Mouse (Mus musculus) heart, embryonic 14.5 days (tissue): ENCODE measurements at regions not wholly inside any gene's neighbourhood (a gene's known extent, or its start where the extent isn't known, plus 50 kb on each side); places are given as distances from the start of the nearest gene placed in this dataset.

ENCODE experiments used
- ATAC-seq: fragments of 200-750 bp; cut with Nextera tagmentation; 2 replicates; pipeline ENCODE4 v1.8.0; 2017; ENCODE audit warnings: low read depth, moderate TSS enrichment; ENCODE audit not compliant: insufficient number of reproducible peaks, insufficient read depth, low FRiP score
- H3K27ac ChIP-seq, 2 experiments: fragments of 200-500 bp in 1 of 2; fragments of 300-500 bp in 1 of 2; sonication (generic) in 1 of 2; replicated peaks in 1 of 2; 2 replicates each; pipeline ENCODE4 v1.5.1; 2012 to 2014; ENCODE audit warnings: low read depth in 2 of 2, low read length in 2 of 2, control low read depth in 1 of 2, mild to moderate bottlenecking in 1 of 2, mixed read lengths in 1 of 2; ENCODE audit not compliant: control insufficient read depth in 1 of 2, insufficient read depth in 1 of 2
- H3K27me3 ChIP-seq: fragments of 300-500 bp; sonication (generic); 2 replicates; pipeline ENCODE4 v1.6.1; 2014; ENCODE audit warnings: mild to moderate bottlenecking, low read length, control low read depth; ENCODE audit not compliant: control insufficient read depth, insufficient read depth
- H3K36me3 ChIP-seq: fragments of 300-500 bp; sonication (generic); 2 replicates; pipeline ENCODE4 v1.6.1; 2014; ENCODE audit warnings: mild to moderate bottlenecking, control low read depth, low read length, mixed read lengths; ENCODE audit not compliant: control insufficient read depth, insufficient read depth
- H3K4me1 ChIP-seq, 2 experiments: fragments of 200-500 bp in 1 of 2; fragments of 300-500 bp in 1 of 2; sonication (generic) in 1 of 2; 2 replicates each; pipeline ENCODE4 v1.6.1; 2012 to 2014; ENCODE audit warnings: low read length in 2 of 2, control low read depth in 1 of 2, mixed read lengths in 1 of 2; ENCODE audit not compliant: control insufficient read depth in 2 of 2, insufficient read depth in 2 of 2
- H3K4me2 ChIP-seq: fragments of 300-500 bp; sonication (generic); 2 replicates; pipeline ENCODE4 v1.6.1; 2014; ENCODE audit warnings: mild to moderate bottlenecking, low read length
- H3K4me3 ChIP-seq, 2 experiments: fragments of 200-500 bp in 1 of 2; fragments of 300-500 bp in 1 of 2; sonication (generic) in 1 of 2; 2 replicates each; pipeline ENCODE4 v1.5.1; 2012 to 2014; ENCODE audit warnings: low read length in 2 of 2, mild to moderate bottlenecking in 2 of 2, control low read depth in 1 of 2, low read depth in 1 of 2, moderate library complexity in 1 of 2; ENCODE audit not compliant: control insufficient read depth in 1 of 2, insufficient read depth in 1 of 2
- H3K9ac ChIP-seq: fragments of 300-500 bp; sonication (generic); 2 replicates; pipeline ENCODE4 v1.6.1; 2014; ENCODE audit warnings: mild to moderate bottlenecking, low read length
- H3K9me3 ChIP-seq: fragments of 300-500 bp; sonication (generic); 2 replicates; pipeline ENCODE4 v1.6.1; 2016; ENCODE audit warnings: low read length, control low read depth; ENCODE audit not compliant: control insufficient read depth
- WGBS: fragments of 180-500 bp; shearing (Covaris S2); extraction: QIAGEN DNeasy Blood & Tissue Kit; methylation state at CpG from one replicate; pipeline ENCODE4 v1.1.7; 2014; 5-methylcytosine and 5-hydroxymethylcytosine counted together

GRCm38 (mm10) chr4:9080821-9081493 is 842.1 kb upstream of the Car8 start:
- H3K27me3 ChIP-seq = 0 out of 2 replicates have a peak, but pooled peaks cover 3% of the 10 kb centered on the region
- H3K4me3 ChIP-seq = no peak overlapping the region
- H3K27ac ChIP-seq = peak overlapping the region in 1 of 2 experiments; percentile 75; a peak in 2 of 4 replicates
- no peaks in the 10 kb centered on the region for H3K9me3 ChIP-seq
- 26% methylated on average over 15 of the region's 15 CpGs for WGBS
- H3K9ac ChIP-seq = no peak overlapping the region
- H3K4me2 ChIP-seq = peak overlapping the region; percentile 22; the same call in 1 of the 2 replicates
- peak; percentile 18; the same call in 1 of the 2 replicates for ATAC-seq
- no peaks in the 10 kb centered on the region for H3K36me3 ChIP-seq
- peaks cover 31 to 39% of the 10 kb centered on the region in 2 experiments for H3K4me1 ChIP-seq

GRCm38 (mm10) chr4:9079828-9080245 is 841.0 kb upstream of the Car8 start:
- Histone ChIP-seq H3K27ac (peak overlapping the region; percentile 34 to 55; a peak in 2 of 4 replicates), H3K4me1 (peaks cover 31 to 39% of the 10 kb centered on the region in 2 experiments)
- peak; percentile 67 for ATAC-seq

GRCm38 (mm10) chr4:9074447-9074846 is 835.6 kb upstream of the Car8 start:
- Histone ChIP-seq H3K4me1 (peaks cover 2% of the 10 kb centered on the region in 2 experiments; a peak in 2 of 4 replicates), H3K4me3 (no peak overlapping the region), H3K9me3 (no peaks in the 10 kb centered on the region), H3K27me3 (0 out of 2 replicates have a peak, but pooled peaks cover 3% of the 10 kb centered on the region), H3K27ac (no peak overlapping the region), H3K9ac (no peak overlapping the region), H3K4me2 (no peak overlapping the region), H3K36me3 (no peaks in the 10 kb centered on the region)
- no peak for ATAC-seq
- whole genome bisulfite sequencing = 46% methylated on average over 2 of the region's 2 CpGs

More at GRCm38 (mm10) chr4:9079828-9080245, 841.0 kb upstream of the Car8 start:
- H3K4me3 ChIP-seq = no peak overlapping the region
- H3K4me2 ChIP-seq = no peak overlapping the region
- WGBS = 10% methylated on average over 4 of the region's 4 CpGs
- H3K27me3 ChIP-seq = 0 out of 2 replicates have a peak, but pooled peaks cover 3% of the 10 kb centered on the region
- H3K9ac ChIP-seq = no peak overlapping the region
- H3K9me3 ChIP-seq = no peaks in the 10 kb centered on the region
- no peaks in the 10 kb centered on the region for H3K36me3 ChIP-seq

GRCm38 (mm10) chr4:9073736-9074428 is 835.0 kb upstream of the Car8 start:
- H3K4me3 ChIP-seq = no peak overlapping the region
- H3K9me3 ChIP-seq = no peaks in the 10 kb centered on the region
- no peak overlapping the region for H3K27ac ChIP-seq
- H3K4me2 ChIP-seq = no peak overlapping the region
- H3K36me3 ChIP-seq = no peaks in the 10 kb centered on the region
- H3K27me3 ChIP-seq = 0 out of 2 replicates have a peak, but pooled peaks cover 3% of the 10 kb centered on the region
- no peak overlapping the region for H3K9ac ChIP-seq
- 75% methylated on average over 8 of the region's 8 CpGs for WGBS
- peaks cover 0 to 2% of the 10 kb centered on the region in 2 experiments; a peak in 1 of 4 replicates for H3K4me1 ChIP-seq
- ATAC-seq = no peak

- no peaks in the 10 kb centered on the region for H3K9me3 ChIP-seq
- WGBS = 63% methylated on average over 5 of the region's 5 CpGs
- ATAC-seq = no peak
- no peak overlapping the region for H3K4me3 ChIP-seq
- peaks cover 6 to 11% of the 10 kb centered on the region in 2 experiments; a peak in 3 of 4 replicates for H3K4me1 ChIP-seq
- 0 out of 2 replicates have a peak, but pooled peaks cover 2% of the 10 kb centered on the region for H3K27me3 ChIP-seq
- no peaks in the 10 kb centered on the region for H3K36me3 ChIP-seq
- no peak overlapping the region for H3K9ac ChIP-seq
- H3K27ac ChIP-seq = no peak overlapping the region
- H3K4me2 ChIP-seq = no peak overlapping the region
Observed at GRCm38 (mm10) chr4:9072321-9072720, 833.5 kb upstream of the Car8 start.

GRCm38 (mm10) chr4:9067874-9068273 is 829.0 kb upstream of the Car8 start:
- Histone ChIP-seq H3K9ac (no peak overlapping the region), H3K27me3 (no peaks in the 10 kb centered on the region), H3K4me3 (no peak overlapping the region), H3K36me3 (no peaks in the 10 kb centered on the region), H3K27ac (peak overlapping the region; percentile 58 to 61), H3K9me3 (no peaks in the 10 kb centered on the region), H3K4me1 (peaks cover 4 to 11% of the 10 kb centered on the region in 2 experiments; a peak in 3 of 4 replicates), H3K4me2 (no peak overlapping the region)
- WGBS = 25% methylated on average over 2 of the region's 2 CpGs
- ATAC-seq = no peak

GRCm38 (mm10) chr4:9065981-9066815 is 827.4 kb upstream of the Car8 start:
- Histone ChIP-seq H3K9me3 (no peaks in the 10 kb centered on the region), H3K4me3 (no peak overlapping the region), H3K36me3 (no peaks in the 10 kb centered on the region), H3K27me3 (no peaks in the 10 kb centered on the region), H3K4me2 (no peak overlapping the region), H3K9ac (no peak overlapping the region), H3K4me1 (peaks cover 4 to 11% of the 10 kb centered on the region in 2 experiments; a peak in 3 of 4 replicates), H3K27ac (no peak overlapping the region)
- no peak for ATAC-seq
- 76% methylated on average over 10 of the region's 10 CpGs for WGBS
